Mouse (Mus musculus): ENCODE measurements around the gene Zfp763.

GRCm38 (mm10) chr17:33067958-33068357 lies 34.8 kb upstream of the Zfp763 start, which contains the start of gene 4921501E09Rik:
- TF ChIP-seq CTCF (IDR thresholded peaks at IDR 0.05 in 2 of 3, conservative IDR thresholded peaks at IDR 0.05 in 1 of 3; ENCODE audit: control insufficient read depth in 1 of 3, insufficient read depth in 1 of 3, low read depth in 2 of 3, low read length in 3 of 3, poor library complexity in 1 of 3, severe bottlenecking in 1 of 3), result no peak
- TF ChIP-seq POLR2A (IDR thresholded peaks at IDR 0.05; ENCODE audit: control insufficient read depth in 1 of 2, insufficient read depth in 1 of 2, low read depth in 1 of 2, low read length in 2 of 2, poor library complexity in 1 of 2), result no peak
- TF ChIP-seq E2F4 (IDR thresholded peaks at IDR 0.05; ENCODE audit: borderline replicate concordance, low read depth, low read length), result no peak
- TF ChIP-seq MXI1 (IDR thresholded peaks at IDR 0.05; ENCODE audit: low read depth, low read length), result no peak
- TF ChIP-seq EP300 (IDR thresholded peaks at IDR 0.05; ENCODE audit: low read depth in 1 of 2, low read length in 2 of 2), result no peak
- TF ChIP-seq GATA1 (IDR thresholded peaks at IDR 0.05; ENCODE audit: low read depth, low read length), result no peak
- no peak for TF ChIP-seq MAX (IDR thresholded peaks at IDR 0.05; ENCODE audit: low read length)
- no peak for TF ChIP-seq JUND (IDR thresholded peaks at IDR 0.05; ENCODE audit: low read depth, low read length)
- TF ChIP-seq NRF1 (IDR thresholded peaks at IDR 0.05; ENCODE audit: insufficient read depth, low read depth, low read length, poor library complexity, severe bottlenecking), result no peak
- TF ChIP-seq MAZ (IDR thresholded peaks at IDR 0.05; ENCODE audit: low read depth, low read length), result no peak
- TF ChIP-seq USF2 (IDR thresholded peaks at IDR 0.05; ENCODE audit: borderline replicate concordance in 1 of 2, insufficient read depth in 1 of 2, low read depth in 1 of 2, low read length in 2 of 2), result no peak

Measured in MEL (cell line).